Mouse (Mus musculus) liver, embryonic 15.5 days (tissue): ENCODE data around the gene Zfp385b. TPM values are rescaled to one million over a fixed set of nuclear protein-coding genes. Genes with fewer than 3 reads are reported as not detected.
A peak's percentile ranks its signal among the peaks of the same experiment; 100 is the strongest.

Experiments used
- ATAC-seq: fragments of 200-750 bp; cut with Nextera tagmentation; 2 replicates; pipeline ENCODE4 v1.8.0; 2017; ENCODE audit warnings: moderate number of reproducible peaks, mild to moderate bottlenecking, moderate library complexity; ENCODE audit not compliant: insufficient read depth
- H3K27ac ChIP-seq: fragments of 300-500 bp; sonication (generic); replicated peaks from 2 replicates; pipeline ENCODE4 v1.5.1; 2015; ENCODE audit warnings: mild to moderate bottlenecking, inconsistent platforms
- H3K27me3 ChIP-seq: fragments of 300-500 bp; sonication (generic); 2 replicates; pipeline ENCODE4 v1.6.1; 2015; ENCODE audit warnings: mild to moderate bottlenecking, inconsistent platforms
- H3K36me3 ChIP-seq: fragments of 300-500 bp; sonication (generic); replicated peaks from 2 replicates; pipeline ENCODE4 v1.6.1; 2015; ENCODE audit warnings: moderate library complexity, mild to moderate bottlenecking, inconsistent platforms
- H3K4me1 ChIP-seq: fragments of 300-500 bp; sonication (generic); replicated peaks from 2 replicates; pipeline ENCODE4 v1.6.1; 2015; ENCODE audit warnings: inconsistent platforms
- H3K4me2 ChIP-seq: fragments of 300-500 bp; sonication (generic); 2 replicates; pipeline ENCODE4 v1.6.1; 2015; ENCODE audit warnings: moderate library complexity, mild to moderate bottlenecking, inconsistent platforms
- H3K4me3 ChIP-seq: fragments of 300-500 bp; sonication (generic); replicated peaks from 2 replicates; pipeline ENCODE4 v1.5.1; 2015; ENCODE audit warnings: mild to moderate bottlenecking, inconsistent platforms
- H3K9ac ChIP-seq: fragments of 300-500 bp; sonication (generic); 2 replicates; pipeline ENCODE4 v1.6.1; 2015; ENCODE audit warnings: moderate library complexity, mild to moderate bottlenecking, inconsistent platforms
- H3K9me3 ChIP-seq: fragments of 300-500 bp; sonication (generic); replicated peaks from 2 replicates; pipeline ENCODE4 v1.6.1; 2016; ENCODE audit warnings: inconsistent platforms
- WGBS: fragments of 180-500 bp; shearing (Covaris S2); methylation state at CpG from one replicate; pipeline ENCODE4 v1.1.7; 2015; ENCODE audit warnings: mixed read lengths; ENCODE audit not compliant: insufficient replicate concordance; 5-methylcytosine and 5-hydroxymethylcytosine counted together
- polyA plus RNA-seq: library from polyadenylated mRNA; unstranded; fragments of >200 nt; fragmentation: Nextera tagmentation; extraction: Ambion mirVana; gene quantifications from 2 replicates; pipeline ENCODE4 v1.2.1, GENCODE M21; 2015

Gene Zfp385b
- polyA plus RNA-seq: 6.7 and 7.8 TPM in 2 replicates

DNA sequence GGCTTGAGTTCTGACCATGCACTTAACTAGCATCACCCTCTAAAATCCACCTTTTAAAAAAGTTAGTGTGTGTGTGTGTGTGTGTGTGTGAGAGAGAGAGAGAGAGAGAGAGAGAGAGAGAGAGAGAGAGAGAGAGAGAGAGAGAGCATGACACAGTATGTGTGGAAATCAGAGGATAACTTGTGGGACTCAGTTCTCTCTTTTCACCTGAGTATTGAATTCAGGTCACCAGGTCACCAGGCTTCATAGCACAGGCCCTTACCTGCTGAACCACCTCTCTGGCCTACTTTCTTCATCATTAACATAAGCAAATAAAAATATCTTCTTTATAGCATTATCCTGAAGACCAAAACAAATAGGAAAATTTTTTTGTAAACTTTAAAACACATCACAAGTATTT lies at the start of gene Zfp385b:
TSS of gene Zfp385b (minus strand) at position 101 of the 400 bp plus-strand sequence.
- no peak within 1 kb of the TSS for H3K4me3 ChIP-seq
- H3K4me1 ChIP-seq: no peaks in the 10 kb centered on the region
- H3K27ac ChIP-seq: no peak within 1 kb of the TSS
- no peaks in the 10 kb centered on the region for H3K36me3 ChIP-seq
- ATAC-seq: no peak
- peaks cover 48% of the 10 kb centered on the region for H3K27me3 ChIP-seq
- no peaks in the 10 kb centered on the region for H3K9me3 ChIP-seq
- H3K9ac ChIP-seq: no peak within 1 kb of the TSS
- H3K4me2 ChIP-seq: no peak within 1 kb of the TSS

- no peaks in the 10 kb centered on the region for H3K36me3 ChIP-seq
- no peak overlapping the region for H3K4me3 ChIP-seq
- H3K27ac ChIP-seq: no peak overlapping the region
- no peaks in the 10 kb centered on the region for H3K4me1 ChIP-seq
- no peak for ATAC-seq
- 67% methylated on average over 6 of the region's 6 CpGs for WGBS
- H3K27me3 ChIP-seq: no peaks in the 10 kb centered on the region
- H3K9me3 ChIP-seq: no peaks in the 10 kb centered on the region
- no peak overlapping the region for H3K9ac ChIP-seq
- no peak overlapping the region for H3K4me2 ChIP-seq
These were observed 44.5 kb upstream of the Zfp385b start for GRCm38 (mm10) chr2:77863934-77864333.

DNA sequence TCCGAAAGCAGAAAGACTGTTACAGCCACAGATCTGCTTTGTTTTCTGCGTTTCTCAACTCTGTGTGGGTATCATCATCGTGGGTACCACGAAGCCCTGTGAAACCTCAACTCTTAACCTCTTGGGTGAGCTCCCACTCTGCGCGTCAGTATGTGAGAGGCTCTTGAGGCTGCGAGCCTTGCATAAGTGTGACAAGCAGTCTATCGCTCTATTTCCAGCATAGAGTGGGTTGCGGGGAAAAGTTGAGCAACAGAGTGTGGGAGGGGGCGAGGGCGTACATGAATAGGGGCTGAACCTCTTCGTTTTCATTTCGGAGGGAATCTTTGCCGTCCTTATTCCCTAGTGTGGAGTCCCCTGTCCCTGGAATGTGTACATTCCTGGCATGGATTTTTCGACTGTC lies 44.1 kb upstream of the Zfp385b start:
- no peak overlapping the region for H3K4me3 ChIP-seq
- H3K9me3 ChIP-seq: no peaks in the 10 kb centered on the region
- WGBS: 70% methylated on average over 15 of the region's 15 CpGs
- H3K4me1 ChIP-seq: no peaks in the 10 kb centered on the region
- no peak for ATAC-seq
- H3K4me2 ChIP-seq: no peak overlapping the region
- H3K27ac ChIP-seq: no peak overlapping the region
- no peaks in the 10 kb centered on the region for H3K36me3 ChIP-seq
- H3K27me3 ChIP-seq: no peaks in the 10 kb centered on the region
- H3K9ac ChIP-seq: no peak overlapping the region

- no peak overlapping the region for H3K9ac ChIP-seq
- no peak for ATAC-seq
- 30% methylated on average over 6 of the region's 6 CpGs for WGBS
- H3K27me3 ChIP-seq: no peaks in the 10 kb centered on the region
- no peaks in the 10 kb centered on the region for H3K36me3 ChIP-seq
- H3K4me3 ChIP-seq: no peak overlapping the region
- H3K4me2 ChIP-seq: no peak overlapping the region
- no peaks in the 10 kb centered on the region for H3K4me1 ChIP-seq
- H3K27ac ChIP-seq: no peak overlapping the region
- no peaks in the 10 kb centered on the region for H3K9me3 ChIP-seq
These were observed 22.0 kb upstream of the Zfp385b start for GRCm38 (mm10) chr2:77841464-77841863.

- Histone ChIP-seq H3K27ac (no peak overlapping the region), H3K4me3 (no peak overlapping the region), H3K9me3 (no peaks in the 10 kb centered on the region), H3K27me3 (no peaks in the 10 kb centered on the region), H3K9ac (no peak overlapping the region), H3K4me2 (no peak overlapping the region), H3K4me1 (no peaks in the 10 kb centered on the region), H3K36me3 (no peaks in the 10 kb centered on the region)
- WGBS: 75% methylated on average over 17 of the region's 17 CpGs
- no peak for ATAC-seq
These were observed 20.1 kb upstream of the Zfp385b start for GRCm38 (mm10) chr2:77839587-77839986.

GRCm38 (mm10) chr2:77838688-77839087 lies 19.2 kb upstream of the Zfp385b start:
- no peak overlapping the region for H3K9ac ChIP-seq
- no peak overlapping the region for H3K27ac ChIP-seq
- no peak for ATAC-seq
- WGBS: 44% methylated on average over 1 of the region's 1 CpGs
- H3K27me3 ChIP-seq: no peaks in the 10 kb centered on the region
- H3K9me3 ChIP-seq: no peaks in the 10 kb centered on the region
- no peak overlapping the region for H3K4me2 ChIP-seq
- H3K36me3 ChIP-seq: no peaks in the 10 kb centered on the region
- no peaks in the 10 kb centered on the region for H3K4me1 ChIP-seq
- H3K4me3 ChIP-seq: no peak overlapping the region

DNA sequence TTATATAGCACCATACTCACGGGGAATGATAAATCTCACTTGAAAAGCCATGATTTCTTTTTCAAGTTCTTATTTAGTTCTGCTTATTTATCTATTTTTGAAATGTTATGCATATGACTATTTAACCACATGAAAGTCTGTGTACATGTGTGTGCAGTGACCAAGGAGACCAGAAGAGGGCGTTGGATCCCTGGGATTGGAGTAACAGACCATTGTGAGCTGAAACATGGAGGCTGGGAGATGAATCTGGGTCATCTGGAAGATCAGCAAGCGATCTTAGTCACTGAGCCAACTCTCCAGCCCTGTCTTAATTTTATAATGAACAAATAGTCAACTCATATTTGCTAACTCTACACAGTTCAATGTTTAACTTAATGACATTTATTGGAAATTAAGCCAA lies 16.3 kb upstream of the Zfp385b start:
- Histone ChIP-seq H3K4me2 (no peak overlapping the region), H3K9ac (no peak overlapping the region), H3K4me3 (no peak overlapping the region), H3K9me3 (no peaks in the 10 kb centered on the region), H3K27ac (no peak overlapping the region), H3K36me3 (no peaks in the 10 kb centered on the region), H3K27me3 (no peaks in the 10 kb centered on the region), H3K4me1 (no peaks in the 10 kb centered on the region)
- no peak for ATAC-seq
- 41% methylated on average over 3 of the region's 3 CpGs for WGBS

DNA sequence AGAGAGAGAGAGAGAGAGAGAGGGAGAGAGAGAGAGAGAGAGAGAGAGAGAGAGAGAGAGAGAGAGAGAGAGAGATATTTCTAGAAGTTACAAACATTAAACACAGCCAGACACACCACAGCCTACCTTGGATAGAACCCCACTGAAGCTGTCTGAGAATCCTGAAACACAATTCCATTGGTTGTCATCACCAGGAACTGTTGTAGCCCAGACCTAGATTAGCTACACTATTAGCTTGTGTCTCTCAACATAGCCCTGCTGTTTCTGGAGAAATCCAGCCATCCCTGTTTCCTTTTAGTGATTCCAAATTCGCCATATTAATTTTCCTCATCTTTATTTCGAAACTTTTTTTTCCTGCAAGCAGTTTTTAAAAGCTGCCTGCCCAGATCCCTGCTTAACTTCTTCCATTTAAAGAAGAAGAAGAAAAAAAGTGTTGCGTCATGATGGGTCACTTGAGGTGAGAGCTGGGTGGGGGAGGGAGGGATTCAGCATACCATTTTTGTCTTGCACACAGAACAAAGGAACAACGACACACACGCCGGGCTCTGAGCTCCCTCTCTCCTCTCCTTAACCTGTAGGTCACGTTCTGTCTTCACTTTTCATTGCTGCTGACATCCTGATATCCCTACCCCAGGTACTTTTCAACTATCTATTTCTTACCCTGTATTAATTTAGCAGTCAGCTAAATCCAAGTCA lies 6.8 kb upstream of the Zfp385b start:
- 50% methylated on average over 7 of the region's 7 CpGs for WGBS
- ATAC-seq: no peak

GRCm38 (mm10) chr2:77823026-77823425 lies 3.6 kb upstream of the Zfp385b start:
- Histone ChIP-seq H3K9me3 (no peaks in the 10 kb centered on the region), H3K4me3 (no peak overlapping the region), H3K9ac (no peak overlapping the region), H3K27me3 (peaks cover 14% of the 10 kb centered on the region), H3K4me1 (no peaks in the 10 kb centered on the region), H3K36me3 (no peaks in the 10 kb centered on the region), H3K27ac (no peak overlapping the region), H3K4me2 (no peak overlapping the region)
- ATAC-seq: no peak
- 67% methylated on average over 5 of the region's 5 CpGs for WGBS

More for the DNA sequence above, 6.8 kb upstream of the Zfp385b start:
- H3K27me3 ChIP-seq: no peaks in the 10 kb centered on the region
- H3K9ac ChIP-seq: no peak overlapping the region
- H3K27ac ChIP-seq: no peak overlapping the region
- no peaks in the 10 kb centered on the region for H3K4me1 ChIP-seq
- H3K4me2 ChIP-seq: no peak overlapping the region
- no peaks in the 10 kb centered on the region for H3K9me3 ChIP-seq
- no peak overlapping the region for H3K4me3 ChIP-seq
- H3K36me3 ChIP-seq: no peaks in the 10 kb centered on the region

DNA sequence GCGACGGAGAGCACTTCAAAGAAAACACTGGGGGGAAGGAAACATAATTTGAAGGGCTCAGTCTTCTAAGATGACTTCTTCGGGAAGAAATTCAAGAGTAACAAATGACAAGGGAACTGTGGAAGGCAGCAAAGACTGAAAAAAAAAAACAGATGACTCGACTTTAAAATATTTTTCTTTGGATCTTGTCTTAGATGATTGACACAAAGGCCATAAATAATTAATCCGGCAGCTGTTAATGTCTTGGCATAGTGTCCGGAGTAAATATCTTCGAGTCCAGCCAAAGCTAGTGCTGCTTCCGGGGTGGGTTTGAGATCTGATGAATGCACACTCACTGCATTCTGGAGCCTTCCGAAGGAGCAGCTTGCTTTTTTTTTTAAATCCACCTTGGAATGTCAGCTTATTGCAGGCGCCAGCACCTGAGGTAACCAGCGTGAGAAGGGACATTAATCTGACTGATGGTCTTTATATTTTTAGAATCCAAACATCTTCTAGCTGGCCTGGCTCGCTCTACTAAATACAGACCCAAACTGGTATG lies 2.0 kb downstream of the Zfp385b start:
- Histone ChIP-seq H3K27ac (no peak overlapping the region), H3K9me3 (no peaks in the 10 kb centered on the region), H3K4me1 (no peaks in the 10 kb centered on the region), H3K4me2 (peak overlapping the region; percentile 62; the same call in 1 of the 2 replicates), H3K9ac (no peak overlapping the region), H3K27me3 (peaks cover 59% of the 10 kb centered on the region), H3K4me3 (no peak overlapping the region), H3K36me3 (no peaks in the 10 kb centered on the region)
- ATAC-seq: no peak
- WGBS: 29% methylated on average over 12 of the region's 12 CpGs

DNA sequence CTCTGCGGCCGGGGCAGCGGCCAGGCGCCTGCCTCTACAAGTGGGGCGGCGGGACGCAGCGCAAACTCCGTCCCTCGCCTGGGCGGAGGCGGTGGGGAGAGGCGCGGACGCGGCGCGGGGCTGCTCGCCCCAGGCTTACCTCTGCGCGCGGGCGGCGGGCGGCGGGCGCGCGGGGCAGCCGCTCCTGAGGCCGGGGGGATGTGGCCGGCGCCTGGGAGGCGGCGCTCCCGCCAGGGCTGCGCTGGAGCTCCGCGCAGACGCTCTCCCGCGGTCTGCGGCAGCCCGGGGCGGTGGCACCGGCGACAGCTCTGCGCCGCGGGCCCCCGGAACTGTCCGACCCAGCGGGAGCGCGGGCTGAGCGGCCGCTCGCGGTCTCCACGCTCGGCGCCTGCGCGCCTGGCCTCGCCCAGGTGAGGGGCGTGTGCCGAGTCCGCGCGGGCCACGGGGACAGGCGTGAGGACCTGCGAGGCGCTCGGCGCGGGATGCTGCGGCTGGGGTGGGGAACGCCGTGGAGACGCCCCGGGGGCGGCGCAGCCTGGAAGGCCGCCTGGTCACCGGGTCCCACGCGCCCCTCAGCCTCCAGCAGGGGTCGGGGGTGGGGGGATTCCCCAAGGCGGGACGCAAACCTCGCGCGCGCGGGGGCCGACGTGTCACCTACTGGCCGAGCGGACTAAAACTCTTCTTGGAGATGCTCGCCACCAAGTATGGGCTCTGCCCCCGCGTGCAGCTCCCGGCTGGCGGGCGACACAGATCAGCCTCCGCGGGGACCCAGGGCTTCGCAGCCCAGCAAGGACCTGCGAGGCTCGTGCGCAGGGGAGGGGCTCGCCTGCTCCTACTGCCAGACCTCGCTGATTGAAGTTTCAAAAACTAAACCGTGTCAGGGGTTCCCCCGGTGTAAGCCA lies 2.8 kb downstream of the Zfp385b start:
- no peak for ATAC-seq

More for the DNA sequence above, 2.8 kb downstream of the Zfp385b start:
- Histone ChIP-seq H3K9me3 (no peaks in the 10 kb centered on the region), H3K4me3 (peak overlapping the region; percentile 40), H3K27ac (no peak overlapping the region), H3K9ac (no peak overlapping the region), H3K4me1 (no peaks in the 10 kb centered on the region), H3K4me2 (peak overlapping the region; percentile 62), H3K27me3 (peaks cover 59% of the 10 kb centered on the region), H3K36me3 (no peaks in the 10 kb centered on the region)
- 2% methylated on average over 105 of the region's 116 CpGs for WGBS
